Mouse (Mus musculus) MEL (cell line): ENCODE measurements at regions not wholly inside any gene's neighbourhood (a gene's known extent, or its start where the extent isn't known, plus 50 kb on each side); places are given as distances from the start of the nearest gene placed in this dataset.

ENCODE experiments used
- CTCF ChIP-seq, 3 experiments: IDR thresholded peaks in 2 of 3; conservative IDR thresholded peaks in 1 of 3; 2 replicates each; pipeline ENCODE4 v1.5.1; 2011 to 2012; ENCODE audit warnings: low read length in 3 of 3, low read depth in 2 of 3, mild to moderate bottlenecking in 2 of 3, improper control_type of control experiment in 1 of 3, inconsistent platforms in 1 of 3, mixed read lengths in 1 of 3, moderate library complexity in 1 of 3; ENCODE audit not compliant: control insufficient read depth in 1 of 3, insufficient read depth in 1 of 3, poor library complexity in 1 of 3, severe bottlenecking in 1 of 3
- E2F4 ChIP-seq: IDR thresholded peaks from 2 replicates; pipeline ENCODE4 v1.6.1; 2011; ENCODE audit warnings: low read depth, low read length, improper control_type of control experiment, borderline replicate concordance
- KAT2A ChIP-seq: conservative IDR thresholded peaks from 2 replicates; pipeline ENCODE4 v1.6.1; 2012; ENCODE audit warnings: low read depth, low read length, improper control_type of control experiment, inconsistent platforms
- MYB ChIP-seq: IDR thresholded peaks from 2 replicates; pipeline ENCODE4 v1.6.1; 2011; ENCODE audit warnings: mild to moderate bottlenecking, low read depth, low read length, improper control_type of control experiment
- NELFE ChIP-seq: IDR thresholded peaks from 2 replicates; pipeline ENCODE4 v1.6.1; 2011; ENCODE audit warnings: low read depth, low read length, improper control_type of control experiment
- POLR2A ChIP-seq, 2 experiments: IDR thresholded peaks; 2 replicates each; pipeline ENCODE4 v1.6.1; 2011 to 2012; ENCODE audit warnings: low read length in 2 of 2, mild to moderate bottlenecking in 2 of 2, control low read depth in 1 of 2, improper control_type of control experiment in 1 of 2, low read depth in 1 of 2, moderate library complexity in 1 of 2; ENCODE audit not compliant: control insufficient read depth in 1 of 2, insufficient read depth in 1 of 2, poor library complexity in 1 of 2
- RCOR1 ChIP-seq: IDR thresholded peaks from 2 replicates; pipeline ENCODE4 v1.6.1; 2012; ENCODE audit warnings: low read depth, mild to moderate bottlenecking, inconsistent platforms, low read length, improper control_type of control experiment
- TAL1 ChIP-seq: IDR thresholded peaks from 2 replicates; pipeline ENCODE4 v1.6.1; 2012; ENCODE audit warnings: mild to moderate bottlenecking, inconsistent platforms, low read length, moderate library complexity, mixed read lengths
- TBP ChIP-seq: IDR thresholded peaks from 2 replicates; pipeline ENCODE4 v1.8.0; 2011; ENCODE audit warnings: low read depth, low read length, improper control_type of control experiment
- USF1 ChIP-seq: IDR thresholded peaks from 2 replicates; pipeline ENCODE4 v1.6.1; 2014; ENCODE audit warnings: low read depth, mild to moderate bottlenecking, inconsistent platforms, low read length, improper control_type of control experiment, moderate library complexity

DNA sequence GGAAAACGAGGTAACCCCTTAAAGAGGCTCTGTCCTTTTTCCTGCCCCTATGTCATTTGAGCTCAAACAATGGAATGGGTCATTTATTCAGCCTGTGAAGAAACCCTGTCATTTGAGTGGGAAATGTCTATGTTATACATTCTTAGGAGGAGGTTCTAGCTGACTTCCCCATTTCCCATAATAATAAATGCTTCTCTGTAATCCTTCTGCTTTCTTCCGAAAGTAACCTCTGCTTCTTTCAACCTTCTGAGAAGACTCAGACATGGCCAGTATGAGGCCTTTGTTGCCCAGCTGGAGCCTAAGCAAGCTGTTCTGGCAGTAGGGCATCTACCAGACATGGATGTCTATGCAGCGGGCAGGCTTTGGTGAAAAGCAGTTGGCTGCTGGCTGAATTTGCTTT, 150.2 kb upstream of the Pik3r1 start:
- TF ChIP-seq POLR2A (IDR thresholded peaks at IDR 0.05; ENCODE audit: control insufficient read depth in 1 of 2, insufficient read depth in 1 of 2, low read depth in 1 of 2, low read length in 2 of 2, poor library complexity in 1 of 2) (no peak), E2F4 (no peak), TBP (no peak), MYB (no peak), USF1 (no peak), KAT2A (no peak), TAL1 (no peak), CTCF (IDR thresholded peaks at IDR 0.05 in 2 of 3, conservative IDR thresholded peaks at IDR 0.05 in 1 of 3; ENCODE audit: control insufficient read depth in 1 of 3, insufficient read depth in 1 of 3, low read depth in 2 of 3, low read length in 3 of 3, poor library complexity in 1 of 3, severe bottlenecking in 1 of 3) (no peak), RCOR1 (no peak), NELFE (no peak)
